8 mouse cellular contexts compared by ENCODE assay signal in genomic region chr2:18766821-18767541, GRCm38 (mm10).
DNase-seq lines count a peak whose midpoint lies in the region; ATAC-seq and TF ChIP-seq lines count a peak whose summit lies in the region.

No protein-coding gene starts in this region.

- peaks cover 3% of the 10 kb centered on the region; the same call in 1 of the 2 replicates for H3K4me1 ChIP-seq in E14TG2a.4 (replicated peaks; ENCODE audit: low read depth, low read length)
- H3K4me1 ChIP-seq in forebrain, embryonic 13.5 days = peaks cover 4% of the 10 kb centered on the region; the same call in 1 of the 2 replicates
- H3K4me1 ChIP-seq in liver, embryonic 16.5 days (ENCODE audit: control insufficient read depth, low read depth, low read length) = peaks cover 3% of the 10 kb centered on the region; the same call in 1 of the 2 replicates
- no peaks in the 10 kb centered on the region for H3K4me1 ChIP-seq in neural tube, embryonic 12.5 days
- no peaks in the 10 kb centered on the region; the same call in 1 of the 2 replicates for H3K4me1 ChIP-seq in stomach, postnatal 0 days (replicated peaks; ENCODE audit: control insufficient read depth, insufficient read depth)

- peaks cover 51% of the 10 kb centered on the region for H3K27me3 ChIP-seq in E14TG2a.4 (ENCODE audit: insufficient read depth, low read length)
- H3K27me3 ChIP-seq in forebrain, embryonic 13.5 days = 0 out of 2 replicates have a peak, but pooled peaks cover 3% of the 10 kb centered on the region
- peaks cover 5% of the 10 kb centered on the region for H3K27me3 ChIP-seq in liver, embryonic 16.5 days (ENCODE audit: control insufficient read depth, insufficient read depth, low read depth, low read length)
- no peaks in the 10 kb centered on the region for H3K27me3 ChIP-seq in neural tube, embryonic 12.5 days (replicated peaks)
- no peaks in the 10 kb centered on the region for H3K27me3 ChIP-seq in stomach, postnatal 0 days (ENCODE audit: control insufficient read depth, insufficient read depth, low read length)

- intact Hi-C loops in heart, postnatal 10 days (cut with DNase I) = loop anchor here (2.0 to 10.0 kb wide), 11 partner anchors 56 to 1342 kb away; partner anchors contain the start of genes 4930426L09Rik, Bmi1, Dnajc1 and Pip4k2a

- WGBS in forebrain, embryonic 13.5 days = under 1% methylated on average over 56 of the region's 56 CpGs
- WGBS in large intestine, adult 2 months = under 1% methylated on average over 56 of the region's 56 CpGs
- under 1% methylated on average over 56 of the region's 56 CpGs for WGBS in liver, embryonic 16.5 days (ENCODE audit: insufficient replicate concordance)
- WGBS in neural tube, embryonic 12.5 days = under 1% methylated on average over 56 of the region's 56 CpGs
- whole genome bisulfite sequencing in stomach, postnatal 0 days = under 1% methylated on average over 56 of the region's 56 CpGs

- TF ChIP-seq CTCF in E14TG2a.4 (conservative IDR thresholded peaks at IDR 0.05; ENCODE audit: low read length) = no peak
- 0 out of 2 replicates have a peak, but pooled peaks have one; percentile 5 for TF ChIP-seq CTCF in stomach, postnatal 0 days (IDR thresholded peaks at IDR 0.05; ENCODE audit: low read depth)

- H3K27ac ChIP-seq in forebrain, embryonic 13.5 days = peak overlapping the region; percentile 91
- H3K27ac ChIP-seq in liver, embryonic 16.5 days (ENCODE audit: low read length) = peak overlapping the region; percentile 58
- peak overlapping the region; percentile 92 for H3K27ac ChIP-seq in neural tube, embryonic 12.5 days
- H3K27ac ChIP-seq in stomach, postnatal 0 days (replicated peaks) = peak overlapping the region; percentile 99

- ATAC-seq in cerebellum, adult (ENCODE audit: insufficient number of reproducible peaks, low FRiP score, low TSS enrichment) = peak; percentile 84
- ATAC-seq in forebrain, embryonic 13.5 days = peak; percentile 93
- peak; percentile 63 for ATAC-seq in liver, embryonic 16.5 days (ENCODE audit: low read depth)
- ATAC-seq in neural tube, embryonic 12.5 days (ENCODE audit: low FRiP score, low read depth) = peak; percentile 88
- ATAC-seq in stomach, postnatal 0 days (ENCODE audit: low FRiP score, low TSS enrichment) = peak; percentile 92

- peak overlapping the region; percentile 80 for H3K4me3 ChIP-seq in E14TG2a.4 (replicated peaks; ENCODE audit: low read length)
- H3K4me3 ChIP-seq in forebrain, embryonic 13.5 days = peak overlapping the region; percentile 64
- H3K4me3 ChIP-seq in liver, embryonic 16.5 days (ENCODE audit: low read depth, low read length) = peak overlapping the region; percentile 70
- peak overlapping the region; percentile 64 for H3K4me3 ChIP-seq in neural tube, embryonic 12.5 days
- peak overlapping the region; percentile 81 for H3K4me3 ChIP-seq in stomach, postnatal 0 days (ENCODE audit: low read depth, low read length)

- H3K9me3 ChIP-seq in E14TG2a.4 (ENCODE audit: low read length) = no peaks in the 10 kb centered on the region
- no peaks in the 10 kb centered on the region for H3K9me3 ChIP-seq in forebrain, embryonic 13.5 days (replicated peaks)
- H3K9me3 ChIP-seq in liver, embryonic 16.5 days (replicated peaks; ENCODE audit: control insufficient read depth, low read length) = no peaks in the 10 kb centered on the region
- H3K9me3 ChIP-seq in neural tube, embryonic 12.5 days = peaks cover 6% of the 10 kb centered on the region; the same call in 1 of the 2 replicates
- no peaks in the 10 kb centered on the region for H3K9me3 ChIP-seq in stomach, postnatal 0 days (ENCODE audit: control insufficient read depth, low read length)

- H3K36me3 ChIP-seq in E14TG2a.4 (ENCODE audit: insufficient read depth, low read length) = no peaks in the 10 kb centered on the region
- no peaks in the 10 kb centered on the region for H3K36me3 ChIP-seq in forebrain, embryonic 13.5 days (ENCODE audit: poor library complexity, severe bottlenecking)
- no peaks in the 10 kb centered on the region for H3K36me3 ChIP-seq in liver, embryonic 16.5 days (ENCODE audit: control insufficient read depth, insufficient read depth)
- H3K36me3 ChIP-seq in neural tube, embryonic 12.5 days = no peaks in the 10 kb centered on the region
- H3K36me3 ChIP-seq in stomach, postnatal 0 days (ENCODE audit: control insufficient read depth, insufficient read depth, low read length) = no peaks in the 10 kb centered on the region

- H3K9ac ChIP-seq in forebrain, embryonic 13.5 days = peak overlapping the region; percentile 89
- peak overlapping the region; percentile 73 for H3K9ac ChIP-seq in liver, embryonic 16.5 days (ENCODE audit: low read depth, low read length)
- peak overlapping the region; percentile 91 for H3K9ac ChIP-seq in neural tube, embryonic 12.5 days
- peak overlapping the region; percentile 98 for H3K9ac ChIP-seq in stomach, postnatal 0 days (ENCODE audit: low read length)

- TF ChIP-seq EP300 in stomach, postnatal 0 days (optimal IDR thresholded peaks at IDR 0.05) = no peak

- DNase-seq in heart, postnatal 10 days = peak; percentile 93 to 95
- peak; percentile 70 for DNase-seq in large intestine, adult 2 months (ENCODE audit: low read depth, low spot score)
- DNase-seq in stomach, postnatal 0 days (ENCODE audit: low spot score) = peak; percentile 93

- peak overlapping the region; percentile 69 for H3K4me2 ChIP-seq in forebrain, embryonic 13.5 days
- peak overlapping the region; percentile 78 for H3K4me2 ChIP-seq in liver, embryonic 16.5 days (ENCODE audit: low read depth, low read length)
- H3K4me2 ChIP-seq in neural tube, embryonic 12.5 days (replicated peaks) = peak overlapping the region; percentile 64
- peak overlapping the region; percentile 72 for H3K4me2 ChIP-seq in stomach, postnatal 0 days (replicated peaks; ENCODE audit: low read depth)

Comparison
In these comparisons a context has a peak if more than half of its experiments do, and no peak if none do; other contexts are left out.
1. Peak in every context shown above with its lines: DNase-seq, ATAC-seq, H3K4me3 ChIP-seq and H3K27ac ChIP-seq.